Mouse (Mus musculus): ENCODE measurements at regions not wholly inside any gene's neighbourhood (a gene's known extent, or its start where the extent isn't known, plus 50 kb on each side); places are given as distances from the start of the nearest gene placed in this dataset.

DNA sequence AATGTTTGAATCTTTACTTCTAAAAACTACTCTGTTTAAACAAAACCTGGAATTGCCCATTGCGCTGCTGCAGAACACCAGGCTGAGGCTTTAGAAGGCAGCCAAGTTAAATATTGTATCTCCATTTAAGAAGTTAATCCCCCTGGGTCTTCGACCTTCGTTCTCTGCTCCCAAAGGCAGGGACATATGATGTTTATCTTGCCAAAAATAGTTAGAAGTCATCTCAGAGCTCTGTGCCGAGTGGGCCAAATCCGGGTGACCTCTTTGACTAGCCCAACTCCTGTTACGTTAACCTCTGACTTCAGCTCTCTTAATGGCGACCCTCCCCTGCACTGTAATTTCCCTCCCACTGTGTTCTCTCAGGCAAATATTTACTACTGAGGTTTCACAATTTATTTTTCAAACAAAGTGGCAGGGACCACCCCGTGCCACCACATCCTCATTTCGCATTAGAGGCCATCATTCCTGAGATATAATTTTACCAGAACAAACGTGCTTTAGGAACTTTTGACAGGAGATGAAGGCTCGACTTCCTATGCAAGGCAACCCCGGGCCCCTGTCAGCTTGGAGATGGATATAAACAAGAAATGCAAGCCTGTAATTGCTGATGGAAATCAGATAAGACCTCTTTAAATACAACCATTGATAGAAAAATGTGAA is 350.7 kb downstream of the Hsfy2 start:
- H3K9ac ChIP-seq = no peak overlapping the region
- H3K4me3 ChIP-seq (replicated peaks) = no peak overlapping the region
- no peaks in the 10 kb centered on the region for H3K9me3 ChIP-seq
- no peak overlapping the region for H3K4me2 ChIP-seq (replicated peaks)
- no peak overlapping the region for H3K27ac ChIP-seq
- no peaks in the 10 kb centered on the region for H3K4me1 ChIP-seq (replicated peaks)
- ATAC-seq = no peak
- H3K36me3 ChIP-seq = no peaks in the 10 kb centered on the region
- H3K27me3 ChIP-seq (replicated peaks) = no peaks in the 10 kb centered on the region
- 19% methylated on average over 12 of the region's 12 CpGs for WGBS

DNA sequence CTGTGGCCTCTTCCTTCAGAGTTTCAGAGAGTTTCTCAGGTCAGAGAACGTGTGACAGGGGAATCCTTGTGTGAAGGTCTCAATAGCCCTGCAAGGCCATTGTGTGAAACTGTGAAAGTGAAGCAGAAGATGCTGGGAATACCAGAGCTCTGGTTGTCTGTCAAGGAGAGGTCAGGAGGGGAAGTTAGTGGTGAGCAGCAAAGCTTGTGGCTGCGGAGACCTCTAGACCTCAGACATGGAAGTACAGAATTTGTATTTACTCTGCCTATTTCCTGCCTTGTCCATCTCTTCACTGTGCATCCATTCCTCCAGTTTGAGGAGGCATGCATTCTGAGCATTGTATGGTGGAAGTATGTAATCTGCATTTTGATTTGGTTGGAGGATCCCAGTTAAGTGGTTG is 375.5 kb downstream of the Hsfy2 start:
- H3K4me2 ChIP-seq (replicated peaks) = no peak overlapping the region
- no peaks in the 10 kb centered on the region for H3K9me3 ChIP-seq
- WGBS = 64% methylated on average over 2 of the region's 2 CpGs
- ATAC-seq = no peak
- no peak overlapping the region for H3K27ac ChIP-seq
- no peak overlapping the region for H3K9ac ChIP-seq
- H3K4me3 ChIP-seq (replicated peaks) = no peak overlapping the region
- no peaks in the 10 kb centered on the region for H3K27me3 ChIP-seq (replicated peaks)
- H3K4me1 ChIP-seq (replicated peaks) = no peaks in the 10 kb centered on the region
- no peaks in the 10 kb centered on the region for H3K36me3 ChIP-seq

DNA sequence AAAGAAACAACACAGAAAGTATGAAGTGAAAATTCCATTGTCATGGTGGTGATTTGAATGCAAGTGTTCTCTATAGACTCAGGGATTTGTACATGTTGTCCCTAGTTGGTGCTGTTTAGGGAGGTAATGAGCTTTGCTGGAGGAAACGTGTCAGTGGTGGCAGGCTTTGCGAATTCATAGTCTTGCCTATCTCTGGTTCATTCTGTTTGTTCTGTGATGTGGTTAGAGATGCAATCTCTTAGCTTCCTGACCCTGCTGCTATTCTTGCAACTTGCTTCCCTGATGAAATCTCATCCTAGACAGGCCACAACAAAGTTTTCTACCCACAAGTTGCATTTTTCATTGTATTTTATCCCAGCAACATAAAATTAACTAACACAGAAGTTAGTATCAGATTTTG is 376.5 kb downstream of the Hsfy2 start:
- no peak overlapping the region for H3K27ac ChIP-seq
- H3K4me3 ChIP-seq (replicated peaks) = no peak overlapping the region
- no peaks in the 10 kb centered on the region for H3K36me3 ChIP-seq
- no peak overlapping the region for H3K4me2 ChIP-seq (replicated peaks)
- ATAC-seq = no peak
- no peaks in the 10 kb centered on the region for H3K27me3 ChIP-seq (replicated peaks)
- 70% methylated on average over 2 of the region's 2 CpGs for WGBS
- no peak overlapping the region for H3K9ac ChIP-seq
- no peaks in the 10 kb centered on the region for H3K9me3 ChIP-seq
- no peaks in the 10 kb centered on the region for H3K4me1 ChIP-seq (replicated peaks)

DNA sequence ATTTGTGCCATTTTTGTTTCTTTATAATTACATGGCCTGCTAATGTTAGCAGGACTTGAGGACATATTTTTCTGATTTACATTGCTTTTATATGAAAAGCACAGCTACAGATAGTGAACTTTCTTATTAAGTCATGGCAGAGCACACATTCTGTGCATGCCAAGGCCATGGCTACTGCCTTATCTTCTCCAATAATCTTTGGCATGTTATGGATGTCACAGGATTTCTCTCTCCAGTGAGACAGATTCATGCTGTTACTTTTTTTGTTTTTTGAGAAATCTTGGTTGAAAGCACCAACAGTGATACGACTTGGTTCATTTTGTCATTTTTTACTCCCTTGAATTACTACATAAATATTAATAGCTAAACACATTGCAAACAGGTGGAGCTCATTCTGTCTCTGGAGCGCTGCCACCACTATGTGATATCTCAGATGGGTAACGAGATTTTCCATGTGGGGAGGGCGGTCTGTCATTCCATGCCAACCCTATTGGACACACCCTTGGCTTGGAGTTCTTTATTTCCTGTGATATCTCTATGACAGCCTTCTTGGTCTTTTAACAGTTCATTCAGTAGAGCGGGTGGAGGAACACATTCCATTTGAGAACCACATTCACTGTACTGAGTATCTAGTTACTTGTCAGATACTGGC is 380.3 kb downstream of the Hsfy2 start:
- ATAC-seq = no peak
- Histone ChIP-seq H3K9ac (no peak overlapping the region), H3K4me3 (replicated peaks) (no peak overlapping the region), H3K27me3 (replicated peaks) (no peaks in the 10 kb centered on the region), H3K27ac (no peak overlapping the region), H3K36me3 (no peaks in the 10 kb centered on the region), H3K4me2 (replicated peaks) (no peak overlapping the region), H3K9me3 (no peaks in the 10 kb centered on the region), H3K4me1 (replicated peaks) (no peaks in the 10 kb centered on the region)
- WGBS = 85% methylated on average over 5 of the region's 5 CpGs

DNA sequence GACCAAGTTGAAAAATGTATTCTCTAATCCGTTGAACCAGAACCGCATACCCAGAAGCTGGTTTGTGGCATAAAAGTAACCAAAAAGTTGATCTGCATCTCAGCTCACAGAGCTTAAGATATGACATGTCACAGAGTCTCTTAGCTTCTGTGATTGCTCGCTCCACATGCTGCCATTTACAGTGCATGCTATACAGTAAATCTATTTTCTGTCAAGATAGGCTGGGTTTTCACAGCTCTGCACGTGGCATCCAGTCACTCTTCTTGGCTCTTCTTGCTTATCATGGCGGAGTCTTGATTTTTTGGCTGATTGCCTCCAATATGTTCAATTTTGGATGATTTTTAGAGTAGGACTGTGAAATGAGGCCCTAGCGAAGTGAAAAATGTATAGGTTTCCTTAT is 397.5 kb downstream of the Hsfy2 start:
- ATAC-seq = no peak
- H3K27ac ChIP-seq = no peak overlapping the region
- 86% methylated on average over 6 of the region's 6 CpGs for WGBS
- H3K9ac ChIP-seq = no peak overlapping the region
- H3K4me1 ChIP-seq (replicated peaks) = no peaks in the 10 kb centered on the region
- H3K4me3 ChIP-seq (replicated peaks) = no peak overlapping the region
- no peak overlapping the region for H3K4me2 ChIP-seq (replicated peaks)
- H3K9me3 ChIP-seq = no peaks in the 10 kb centered on the region
- H3K27me3 ChIP-seq (replicated peaks) = no peaks in the 10 kb centered on the region
- no peaks in the 10 kb centered on the region for H3K36me3 ChIP-seq

DNA sequence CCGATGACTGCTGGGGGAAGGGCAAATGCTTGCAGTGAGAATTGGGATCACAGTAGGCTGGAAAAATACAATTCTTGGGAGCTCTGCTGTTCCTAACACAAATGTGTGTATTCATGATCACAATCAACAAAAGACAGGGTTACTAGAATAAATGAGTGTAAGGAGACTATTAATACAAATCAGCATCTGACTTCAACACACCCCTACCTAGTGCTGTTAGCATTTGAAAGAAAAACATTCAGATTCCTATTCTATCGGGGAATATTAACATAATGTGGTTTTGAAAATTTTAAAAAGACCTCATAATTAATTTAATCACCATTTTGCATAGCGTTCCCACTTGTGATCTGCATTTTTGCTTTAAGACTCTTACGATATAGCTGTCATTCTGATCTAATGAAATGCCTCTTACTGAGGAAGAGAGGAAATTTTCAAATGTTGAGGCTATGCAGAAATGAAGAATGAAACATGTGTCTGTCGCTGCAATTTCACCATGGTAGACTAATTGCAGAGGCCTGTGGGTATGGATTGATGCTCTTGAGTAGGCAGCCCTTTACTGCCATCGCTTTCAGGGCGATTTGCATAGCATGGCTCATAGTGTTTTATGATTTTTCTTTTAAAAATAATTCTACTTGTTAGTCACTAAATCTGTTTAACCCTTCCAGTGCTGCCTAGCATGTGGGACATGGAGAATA is 410.8 kb downstream of the Hsfy2 start:
- Histone ChIP-seq H3K4me1 (replicated peaks) (no peaks in the 10 kb centered on the region), H3K4me3 (replicated peaks) (no peak overlapping the region), H3K27me3 (replicated peaks) (no peaks in the 10 kb centered on the region), H3K27ac (no peak overlapping the region), H3K4me2 (replicated peaks) (no peak overlapping the region), H3K9me3 (no peaks in the 10 kb centered on the region), H3K36me3 (no peaks in the 10 kb centered on the region), H3K9ac (no peak overlapping the region)
- no peak for ATAC-seq
- 85% methylated on average over 7 of the region's 7 CpGs for WGBS

DNA sequence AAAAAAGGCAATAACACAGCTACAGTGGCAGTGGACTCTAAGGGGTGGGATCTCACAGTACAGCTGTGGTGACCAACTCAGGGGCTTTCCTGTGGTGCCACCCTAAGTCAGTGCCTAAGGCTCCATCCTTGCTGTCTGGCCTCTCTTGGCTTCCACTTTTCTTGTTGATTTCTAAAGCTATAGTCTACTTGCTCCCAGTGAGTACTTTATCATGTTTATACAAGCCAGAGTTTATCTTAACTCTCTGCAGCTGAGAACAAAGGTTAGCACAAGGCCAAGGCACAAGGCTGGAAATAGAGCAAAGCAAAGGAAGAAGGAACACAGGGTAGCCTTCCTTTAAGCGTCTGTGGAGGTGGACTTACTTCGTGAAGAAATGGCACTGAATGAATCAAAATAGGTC is 417.5 kb downstream of the Hsfy2 start:
- Histone ChIP-seq H3K4me2 (replicated peaks) (no peak overlapping the region), H3K9me3 (no peaks in the 10 kb centered on the region), H3K27ac (no peak overlapping the region), H3K4me3 (replicated peaks) (no peak overlapping the region), H3K9ac (no peak overlapping the region), H3K36me3 (no peaks in the 10 kb centered on the region), H3K4me1 (replicated peaks) (0 out of 2 replicates have a peak, but pooled peaks cover 2% of the 10 kb centered on the region), H3K27me3 (replicated peaks) (no peaks in the 10 kb centered on the region)
- ATAC-seq = peak; percentile 78
- 20% methylated on average over 2 of the region's 2 CpGs for WGBS

DNA sequence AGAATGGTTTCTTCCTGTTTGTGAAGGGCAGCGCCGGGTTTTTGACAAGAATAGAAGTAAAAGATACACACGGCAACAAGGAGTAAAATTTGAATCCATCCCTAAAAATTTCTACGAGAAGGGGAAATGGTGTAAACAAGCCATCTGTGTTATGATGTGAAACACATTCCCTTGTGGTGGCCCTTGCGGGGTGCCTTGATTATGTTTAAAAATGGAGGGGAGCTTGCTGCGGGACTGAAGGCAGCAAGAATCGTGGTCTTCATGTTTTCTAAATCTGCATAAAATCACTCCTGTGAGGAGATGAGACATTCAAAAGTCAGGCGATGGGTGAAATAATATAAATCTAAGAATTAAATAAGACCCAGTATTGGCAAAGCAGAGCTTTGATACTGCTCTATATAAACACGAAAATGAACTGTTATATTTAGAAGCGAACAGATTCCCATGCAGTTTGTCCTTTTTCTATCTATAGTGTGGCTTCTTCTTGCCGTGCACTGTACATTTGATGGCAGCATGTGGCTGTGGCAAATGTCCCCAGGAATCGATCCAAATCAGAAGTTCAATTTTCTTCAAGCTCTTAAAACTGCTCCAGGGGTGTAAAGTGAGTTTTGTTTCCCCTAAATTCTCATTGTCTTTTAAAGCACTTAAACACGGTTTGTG is 426.4 kb downstream of the Hsfy2 start:
- Histone ChIP-seq H3K4me2 (replicated peaks) (no peak overlapping the region), H3K4me3 (replicated peaks) (no peak overlapping the region), H3K9ac (no peak overlapping the region), H3K27ac (no peak overlapping the region), H3K4me1 (replicated peaks) (no peaks in the 10 kb centered on the region), H3K27me3 (replicated peaks) (no peaks in the 10 kb centered on the region), H3K36me3 (no peaks in the 10 kb centered on the region), H3K9me3 (no peaks in the 10 kb centered on the region)
- 67% methylated on average over 13 of the region's 13 CpGs for WGBS
- ATAC-seq = no peak

DNA sequence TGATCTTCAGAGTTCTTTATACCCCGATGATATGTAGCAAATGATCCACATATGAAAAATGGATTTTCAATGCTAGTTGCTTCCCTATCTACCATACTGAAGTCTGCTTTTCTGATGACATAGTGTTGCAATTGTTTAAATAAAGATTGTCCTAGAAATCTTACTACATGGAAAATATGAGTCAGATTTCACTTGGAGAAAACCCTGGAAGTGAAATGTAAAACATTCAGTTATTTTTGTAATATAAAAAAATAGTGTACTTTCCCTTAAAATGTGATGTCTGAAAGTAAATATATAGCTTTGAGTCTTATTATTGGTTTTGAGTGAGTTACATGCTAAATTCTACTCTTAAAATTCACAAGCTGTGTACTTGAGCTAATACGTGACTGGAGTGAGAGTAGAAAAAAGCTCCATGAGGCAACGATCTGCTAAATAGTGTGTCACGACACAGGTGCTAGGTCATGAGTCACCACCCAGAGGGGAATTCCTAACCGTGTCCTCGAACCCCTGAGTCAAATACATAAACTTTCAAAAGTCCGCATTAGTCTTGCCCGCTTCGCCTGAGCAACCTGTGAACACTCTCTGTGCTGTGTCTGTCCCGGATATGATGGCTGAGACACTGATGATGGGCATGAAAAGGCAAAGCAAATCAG is 430.5 kb downstream of the Hsfy2 start:
- WGBS = 88% methylated on average over 10 of the region's 10 CpGs
- no peaks in the 10 kb centered on the region for H3K36me3 ChIP-seq
- ATAC-seq = no peak
- no peaks in the 10 kb centered on the region for H3K27me3 ChIP-seq (replicated peaks)
- H3K4me2 ChIP-seq (replicated peaks) = no peak overlapping the region
- H3K9ac ChIP-seq = no peak overlapping the region
- H3K4me1 ChIP-seq (replicated peaks) = no peaks in the 10 kb centered on the region
- H3K27ac ChIP-seq = no peak overlapping the region
- no peak overlapping the region for H3K4me3 ChIP-seq (replicated peaks)
- no peaks in the 10 kb centered on the region for H3K9me3 ChIP-seq

DNA sequence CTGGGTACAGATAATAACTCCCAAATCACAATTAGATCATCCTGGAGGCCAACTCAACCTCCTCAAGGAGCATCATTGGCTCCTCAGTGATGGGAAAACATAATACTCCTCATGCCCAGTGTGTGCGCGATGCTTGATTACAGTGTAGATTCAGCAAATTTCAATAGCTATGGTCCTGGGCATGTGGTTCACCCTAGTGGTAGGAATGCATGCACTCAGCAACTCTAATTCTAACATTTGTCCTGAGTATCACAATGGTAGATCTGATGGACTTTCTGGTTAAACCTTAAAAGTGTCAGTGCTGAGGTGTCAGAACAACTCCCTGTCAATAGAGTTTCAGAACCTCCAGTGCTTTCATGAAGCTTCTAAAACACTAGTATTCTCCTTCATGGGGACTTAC is 442.0 kb downstream of the Hsfy2 start:
- H3K4me2 ChIP-seq (replicated peaks) = no peak overlapping the region
- no peak overlapping the region for H3K27ac ChIP-seq
- WGBS = 100% methylated on average over 2 of the region's 2 CpGs
- no peaks in the 10 kb centered on the region for H3K27me3 ChIP-seq (replicated peaks)
- no peaks in the 10 kb centered on the region for H3K4me1 ChIP-seq (replicated peaks)
- no peak for ATAC-seq
- no peaks in the 10 kb centered on the region for H3K36me3 ChIP-seq
- no peaks in the 10 kb centered on the region for H3K9me3 ChIP-seq
- no peak overlapping the region for H3K9ac ChIP-seq
- no peak overlapping the region for H3K4me3 ChIP-seq (replicated peaks)

DNA sequence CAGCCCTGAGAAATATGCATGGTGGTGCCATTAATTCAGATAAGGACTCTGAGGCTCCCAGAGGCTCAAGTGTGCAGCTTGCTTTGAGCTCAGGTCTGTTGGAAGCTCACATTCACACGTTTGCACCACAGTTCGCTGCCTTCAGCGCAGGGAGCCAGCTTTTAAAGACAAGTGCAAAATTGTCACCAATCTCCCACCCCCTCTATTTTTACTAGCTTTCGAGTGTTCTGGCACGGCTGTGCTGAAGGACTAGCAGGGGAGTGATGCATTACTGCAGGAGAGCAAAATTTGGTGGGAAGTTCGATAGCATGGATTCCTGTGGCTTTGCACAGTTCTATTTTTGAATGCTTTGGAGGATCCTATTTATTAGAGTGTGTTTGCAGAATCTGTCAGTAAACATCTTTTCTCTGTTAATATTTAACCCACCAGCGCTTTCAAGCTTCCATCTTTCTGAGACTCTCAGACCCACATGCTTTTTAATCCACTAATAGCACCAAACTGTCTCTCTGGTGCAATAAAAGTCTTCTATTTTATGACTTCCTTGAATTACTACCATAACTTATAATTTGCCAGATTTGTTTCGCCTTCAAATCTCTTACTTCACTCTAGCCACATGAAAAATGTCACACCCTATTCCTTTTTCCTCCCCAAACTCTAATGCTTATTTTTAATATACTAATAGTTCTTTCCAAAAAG is 453.6 kb downstream of the Hsfy2 start:
- Histone ChIP-seq H3K4me2 (replicated peaks) (no peak overlapping the region), H3K36me3 (no peaks in the 10 kb centered on the region)
- peak; percentile 63 for ATAC-seq

More for the DNA sequence above, 453.6 kb downstream of the Hsfy2 start:
- Histone ChIP-seq H3K27me3 (replicated peaks) (no peaks in the 10 kb centered on the region), H3K9ac (no peak overlapping the region), H3K9me3 (no peaks in the 10 kb centered on the region), H3K4me3 (replicated peaks) (no peak overlapping the region), H3K4me1 (replicated peaks) (0 out of 2 replicates have a peak, but pooled peaks cover 3% of the 10 kb centered on the region), H3K27ac (no peak overlapping the region)
- WGBS = 33% methylated on average over 8 of the region's 8 CpGs
